Mouse (Mus musculus): ENCODE results near the gene Lce3b. TPM values are rescaled to one million over a fixed set of nuclear protein-coding genes. Genes with fewer than 3 reads are reported as not detected.

The Lce3b gene
- polyA plus RNA-seq (2012; rRNA removed): not detected in 2 replicates

DNA sequence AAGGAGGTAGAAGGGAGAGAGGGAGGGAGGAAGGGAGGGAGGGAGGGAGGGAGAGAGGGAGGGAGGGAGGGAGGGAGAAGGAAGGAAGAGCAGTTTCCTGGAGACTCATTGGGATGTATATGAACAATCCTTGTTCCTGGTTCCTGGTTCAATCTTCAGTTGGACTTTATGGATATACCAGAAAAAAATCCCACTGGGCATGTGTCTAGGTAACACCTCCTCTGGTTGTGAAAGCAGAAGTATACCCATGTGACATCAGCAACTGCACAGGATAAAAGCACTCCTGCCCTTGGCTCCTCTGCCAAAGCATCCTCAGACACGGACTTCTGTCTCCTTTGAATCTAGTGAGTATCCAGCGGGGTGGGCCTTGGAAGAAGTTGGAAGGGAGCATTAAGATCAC lies at the start of gene Lce3b:
TSS of gene Lce3b (plus strand) at position 301 of the 400 bp plus-strand sequence.
- DNase-seq (ENCODE audit: low read depth): no peak

DNA sequence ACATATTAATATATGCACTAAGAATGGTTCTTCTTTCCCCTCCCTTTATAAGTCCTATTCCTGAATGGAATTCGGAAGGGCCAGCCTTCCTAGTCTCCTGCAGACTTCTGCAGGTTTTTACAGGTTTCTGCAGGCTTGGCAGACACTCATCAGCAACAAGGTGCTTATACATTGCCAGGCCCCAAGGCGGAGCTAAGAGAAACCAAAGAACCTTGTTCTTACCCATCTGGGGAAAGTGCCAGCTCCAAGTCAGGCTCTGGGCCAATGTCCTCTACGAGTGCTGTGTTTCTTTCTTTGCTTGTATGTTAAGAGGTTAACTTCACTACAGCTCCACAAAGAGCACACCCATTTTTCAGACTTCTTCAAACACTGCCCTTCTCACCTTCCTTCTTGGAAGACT lies 38.7 kb upstream of the Lce3b start:
- peak; percentile 82 for DNase-seq (ENCODE audit: low read depth)

DNA sequence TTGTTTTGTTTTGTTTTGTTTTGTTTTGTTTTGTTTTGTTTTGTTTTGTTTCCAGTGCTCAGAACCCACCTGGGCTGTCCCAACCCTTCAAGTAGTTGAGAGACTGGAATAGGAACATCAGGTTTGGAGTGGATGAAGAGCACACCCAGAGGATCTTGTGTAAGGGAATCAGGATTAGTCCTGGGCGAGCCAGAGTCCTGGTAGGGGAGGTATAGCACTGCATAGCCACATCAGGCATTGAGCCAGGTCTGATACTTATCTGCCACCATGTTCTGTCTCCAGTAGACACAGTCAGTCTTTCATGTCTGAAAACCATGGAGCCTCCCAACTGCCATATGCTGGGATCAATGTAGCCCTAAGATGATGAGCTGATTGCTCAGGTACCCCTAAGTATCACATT lies 38.3 kb upstream of the Lce3b start:
- DNase-seq (ENCODE audit: low read depth): peak; percentile 37

DNA sequence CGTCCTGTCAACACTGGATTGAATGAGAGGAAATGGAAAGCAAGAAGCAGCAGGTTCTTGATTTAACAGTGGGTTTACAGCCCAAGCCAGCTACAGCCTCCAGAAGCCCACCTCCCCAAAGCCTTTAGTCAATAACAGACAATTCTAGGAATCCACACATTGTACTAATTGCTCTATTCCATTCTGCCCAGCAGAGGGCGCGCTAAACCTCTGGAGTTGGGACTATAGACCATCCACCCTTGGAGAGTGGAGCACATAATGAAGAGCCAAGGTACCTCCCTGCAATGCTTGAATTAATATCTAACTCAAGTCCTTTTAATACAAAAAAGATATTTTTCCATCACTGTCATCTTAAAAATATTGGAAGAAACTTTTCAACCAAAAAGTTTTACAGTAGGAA lies 29.8 kb upstream of the Lce3b start:
- DNase-seq (ENCODE audit: low read depth): no peak

DNA sequence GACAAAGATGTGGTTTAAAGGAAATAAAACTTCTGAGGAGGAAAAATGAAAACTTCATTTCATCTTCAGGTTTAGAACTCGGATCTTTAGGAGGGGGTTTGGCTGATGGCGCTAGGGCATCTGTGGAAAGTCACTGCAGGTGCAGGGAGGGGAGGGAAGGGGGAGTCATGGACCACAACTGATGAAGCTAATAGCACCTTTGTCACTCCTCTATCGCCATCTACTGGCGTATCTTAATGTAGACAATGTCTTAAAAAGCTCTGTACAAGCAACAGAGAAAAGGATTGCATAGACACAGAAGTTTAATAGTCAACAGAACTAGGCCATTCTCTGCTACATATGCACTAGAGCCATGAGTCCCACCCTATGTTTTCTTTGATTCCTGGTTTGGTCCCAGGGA lies 29.1 kb upstream of the Lce3b start:
- no peak for DNase-seq (ENCODE audit: low read depth)

DNA sequence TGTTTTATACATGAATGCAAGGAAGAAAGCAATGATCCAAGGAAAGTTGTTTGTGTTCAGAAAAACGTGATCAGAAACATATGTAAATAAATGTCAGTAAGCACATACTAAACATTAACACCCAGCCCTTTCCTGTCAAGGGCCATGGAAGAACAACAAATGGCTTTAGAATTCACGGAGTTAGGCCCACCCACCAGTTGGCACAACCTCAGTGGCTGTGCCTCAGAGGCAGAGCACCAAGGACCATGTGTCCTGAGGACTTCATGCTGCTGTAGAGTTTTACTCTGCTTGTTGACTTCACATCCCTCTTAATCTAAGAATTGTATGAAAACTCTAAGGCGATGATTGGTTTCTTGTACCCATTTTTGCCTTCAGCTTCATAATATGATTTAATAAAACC lies 27.6 kb upstream of the Lce3b start:
- no peak for DNase-seq (ENCODE audit: low read depth)

DNA sequence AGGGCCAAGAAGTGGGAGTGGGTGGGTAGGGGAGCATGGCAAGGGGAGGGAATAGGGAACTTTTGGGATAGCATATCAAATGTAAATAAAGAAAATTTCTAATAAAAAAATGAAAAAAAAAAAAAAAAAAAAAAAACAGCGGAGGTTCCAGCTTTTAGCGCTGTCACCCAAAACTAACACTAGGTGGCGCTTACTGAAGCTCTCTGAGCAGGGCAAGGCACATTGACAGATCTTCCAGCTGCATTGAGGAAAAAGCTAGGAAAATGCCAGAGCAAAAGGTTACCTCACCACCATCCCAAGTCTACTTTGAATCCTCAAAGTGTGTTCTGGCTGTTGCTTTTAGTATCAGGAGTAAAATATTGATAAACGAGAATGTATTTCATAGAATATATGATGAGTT lies 25.2 kb upstream of the Lce3b start:
- DNase-seq (ENCODE audit: low read depth): no peak

DNA sequence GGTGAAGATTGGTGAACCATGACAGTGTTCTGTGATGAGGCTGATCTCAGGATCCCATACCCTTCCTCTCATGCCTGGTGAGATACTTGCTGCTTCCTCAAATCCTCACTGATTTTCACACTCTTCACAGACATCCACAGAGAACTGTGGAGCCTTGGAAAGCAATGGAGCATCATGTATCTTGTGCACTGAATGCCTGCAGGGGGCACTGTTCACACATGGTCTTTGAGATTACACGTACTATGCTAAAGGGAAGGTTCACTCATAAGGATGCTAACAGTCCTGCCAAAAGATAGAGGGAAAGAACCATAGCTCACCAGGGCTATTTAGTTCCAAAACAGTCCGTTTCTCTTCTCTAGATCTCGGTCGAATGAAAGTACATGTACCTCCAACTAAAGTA lies 12.4 kb upstream of the Lce3b start:
- DNase-seq (ENCODE audit: low read depth): no peak

DNA sequence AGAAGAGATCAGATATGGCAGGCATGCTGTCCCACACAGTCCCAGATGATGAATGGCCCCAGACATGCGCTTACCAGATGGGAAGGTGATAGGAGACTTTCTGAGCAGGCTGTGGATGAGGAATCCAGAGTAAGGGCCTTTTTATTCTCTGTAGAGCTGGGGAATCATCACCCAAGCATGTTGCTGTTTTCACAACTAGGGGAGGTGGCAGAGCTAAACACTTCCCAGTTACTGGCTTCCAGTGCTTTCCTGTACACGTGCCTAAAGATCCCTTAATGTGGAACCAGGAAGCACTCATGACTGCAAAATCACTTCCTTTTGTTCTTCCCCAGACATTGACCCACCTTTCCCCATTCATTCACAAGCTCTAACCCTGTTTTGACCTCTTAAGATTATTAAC lies 6.6 kb upstream of the Lce3b start, which contains the start of gene Lce3a:
TSS of gene Lce3a (minus strand) at position 101 of the 400 bp plus-strand sequence.
- DNase-seq (ENCODE audit: low read depth): no peak

DNA sequence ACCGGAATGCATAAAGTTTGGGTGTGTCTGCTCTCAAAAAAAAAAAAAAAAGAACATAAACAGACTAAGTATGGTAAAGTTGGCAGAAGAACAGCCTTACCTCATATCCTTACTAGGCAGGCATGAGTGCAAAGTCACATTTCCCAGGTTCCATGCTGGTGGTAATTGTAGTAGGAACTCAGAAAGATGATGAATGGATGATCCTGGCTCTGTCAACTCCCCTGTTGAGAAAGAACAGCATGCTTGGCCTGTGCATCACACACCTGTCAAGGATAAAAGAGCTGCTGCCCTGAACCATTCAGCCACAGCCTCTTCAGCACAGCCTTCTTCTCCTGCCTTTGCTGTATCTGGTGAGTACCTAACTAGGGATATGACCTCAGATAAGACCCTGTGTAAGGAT lies 11.4 kb downstream of the Lce3b start, which contains the start of gene Lce3c:
TSS of gene Lce3c (plus strand) at position 301 of the 400 bp plus-strand sequence.
- no peak for DNase-seq (ENCODE audit: low read depth)

- DNase-seq (ENCODE audit: low read depth): no peak
Measured at GRCm38 (mm10) chr3:92957090-92957489, 24.3 kb downstream of the Lce3b start, which contains the start of gene Lce3d. Lce3d (plus strand) TSS chr3:92957390.

DNA sequence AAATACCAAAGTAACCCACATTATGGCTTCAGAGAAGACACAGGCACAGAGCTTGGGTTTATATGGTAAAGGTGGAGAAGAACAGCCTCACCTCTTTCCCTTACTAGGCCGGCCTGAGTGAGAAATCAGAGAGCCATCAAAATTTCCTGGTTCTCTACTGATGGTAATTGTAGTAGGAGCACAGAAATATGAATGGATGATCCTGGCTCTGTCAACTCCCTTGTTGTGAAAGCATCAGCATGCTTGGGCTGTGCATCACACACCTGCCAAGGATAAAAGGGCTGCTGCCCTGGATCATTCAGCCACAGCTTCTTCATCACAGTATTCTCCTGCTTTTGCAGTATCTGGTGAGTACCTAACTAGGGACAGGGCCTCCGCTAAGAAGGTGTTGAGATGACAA lies 34.0 kb downstream of the Lce3b start, which contains the start of gene Lce3e:
TSS of gene Lce3e (plus strand) at position 301 of the 400 bp plus-strand sequence.
- DNase-seq (ENCODE audit: low read depth): no peak

DNA sequence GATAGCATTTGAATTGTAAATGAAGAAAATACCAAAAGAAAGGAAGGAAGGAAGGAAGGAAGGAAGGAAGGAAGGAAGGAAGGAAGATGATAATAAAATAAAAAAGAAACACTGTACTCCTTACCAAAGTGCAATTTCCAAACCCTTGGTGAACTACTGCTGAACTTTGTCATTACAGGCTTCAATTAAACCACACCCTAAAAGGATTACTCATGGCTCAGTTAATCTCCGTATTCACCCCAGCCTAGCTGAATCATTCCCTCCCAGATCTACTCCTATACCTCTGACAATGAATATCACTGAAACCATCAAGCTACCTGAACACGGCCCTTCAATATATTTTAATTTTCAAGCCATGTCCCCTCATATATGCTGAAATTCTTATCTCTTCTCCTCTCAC lies 45.7 kb downstream of the Lce3b start:
- no peak for DNase-seq (ENCODE audit: low read depth)

Other genes starting within 250 kb of the Lce3b start
- not detected in 2 replicates for gene Lce1d, start 245.8 kb upstream of the Lce3b start, polyA plus RNA-seq (2012; rRNA removed)
- gene Lce1e, start 223.9 kb upstream of the Lce3b start, polyA plus RNA-seq (2012; rRNA removed): not detected in 2 replicates
- gene Lce1f, start 212.6 kb upstream of the Lce3b start, polyA plus RNA-seq (2012; rRNA removed): not detected in 2 replicates
- gene Gm38119, start 193.9 kb upstream of the Lce3b start, polyA plus RNA-seq (2012; rRNA removed): not detected in 2 replicates
- not detected in 2 replicates for gene Lce1g, start 180.6 kb upstream of the Lce3b start, polyA plus RNA-seq (2012; rRNA removed)
- not detected in 2 replicates for gene Lce1h, start 167.9 kb upstream of the Lce3b start, polyA plus RNA-seq (2012; rRNA removed)
- gene Lce1i, start 154.1 kb upstream of the Lce3b start, polyA plus RNA-seq (2012; rRNA removed): not detected in 2 replicates
- gene Lce1j, start 142.5 kb upstream of the Lce3b start, polyA plus RNA-seq (2012; rRNA removed): not detected in 2 replicates
- not detected in 2 replicates for gene Lce1k, start 125.1 kb upstream of the Lce3b start, polyA plus RNA-seq (2012; rRNA removed)
- not detected in 2 replicates for gene Kprp, start 105.7 kb upstream of the Lce3b start, polyA plus RNA-seq (2012; rRNA removed)
- not detected in 2 replicates for gene Lce1l, start 81.7 kb upstream of the Lce3b start, polyA plus RNA-seq (2012; rRNA removed)
- not detected in 2 replicates for gene 2310050C09Rik, start 62.8 kb upstream of the Lce3b start, polyA plus RNA-seq (2012; rRNA removed)
- gene Lce3a, start 6.7 kb upstream of the Lce3b start, polyA plus RNA-seq (2012; rRNA removed): not detected in 2 replicates
- not detected in 2 replicates for gene Lce3c, start 11.5 kb downstream of the Lce3b start, polyA plus RNA-seq (2012; rRNA removed)
- not detected in 2 replicates for gene Lce3d, start 24.4 kb downstream of the Lce3b start, polyA plus RNA-seq (2012; rRNA removed)
- gene Lce3e, start 34.1 kb downstream of the Lce3b start, polyA plus RNA-seq (2012; rRNA removed): not detected in 2 replicates
- not detected in 2 replicates for gene Lce3f, start 59.2 kb downstream of the Lce3b start, polyA plus RNA-seq (2012; rRNA removed)
- gene Crct1, start 82.7 kb downstream of the Lce3b start, polyA plus RNA-seq (2012; rRNA removed): not detected in 2 replicates
- gene Lce1m, start 86.1 kb downstream of the Lce3b start, polyA plus RNA-seq (2012; rRNA removed): not detected in 2 replicates
- not detected in 2 replicates for gene Gm4858, start 135.8 kb downstream of the Lce3b start, polyA plus RNA-seq (2012; rRNA removed)
- gene Crnn, start 211.8 kb downstream of the Lce3b start, polyA plus RNA-seq (2012; rRNA removed): not detected in 2 replicates